Mouse (Mus musculus) mouse embryonic stem cell (cell line): Measurements from ENCODE around the gene Ajm1.

Experiments
- in situ Hi-C, 2 experiments: fragments of 300-500 bp; cut with MboI; formaldehyde crosslinking; loops; 1 replicate in 1 of 2; 3 replicates in 1 of 2; pipeline ENCODE4 v1.14.3; 2019 to 2020; ENCODE audit warnings: low sequenced_read_pairs in 2 of 2, low pct_unique_long_range_greater_than_20kb in 1 of 2, mixed read lengths in 1 of 2; ENCODE audit not compliant: unreplicated experiment in 1 of 2

The Ajm1 gene

GRCm38 (mm10) chr2:25581294-25581864 lies at the start of gene Ajm1:
Gene Ajm1 (minus strand): TSS chr2:25581757.
- in situ Hi-C loops = no loop called here

- in situ Hi-C loops = no loop called here
Observed at GRCm38 (mm10) chr2:25628738-25629137, 47.2 kb upstream of the Ajm1 start.

- in situ Hi-C loops = no loop called here
Observed at GRCm38 (mm10) chr2:25627811-25628210, 46.3 kb upstream of the Ajm1 start, which contains the start of gene Fcna. Gene Fcna (minus strand): TSS chr2:25628030.

GRCm38 (mm10) chr2:25625986-25626385 lies 44.4 kb upstream of the Ajm1 start:
- in situ Hi-C loops = no loop called here

GRCm38 (mm10) chr2:25621229-25622200 lies 40.0 kb upstream of the Ajm1 start, which contains the start of gene Tmem141:
Gene Tmem141 (minus strand): TSS chr2:25622005.
- in situ Hi-C loops = no loop called here

- in situ Hi-C loops = no loop called here
Observed at GRCm38 (mm10) chr2:25620852-25621228, 39.3 kb upstream of the Ajm1 start.

GRCm38 (mm10) chr2:25620386-25620785 lies 38.8 kb upstream of the Ajm1 start:
- in situ Hi-C loops = no loop called here

GRCm38 (mm10) chr2:25617578-25617977 lies 36.0 kb upstream of the Ajm1 start, which contains the start of gene Ccdc183:
Gene Ccdc183 (minus strand): TSS chr2:25617678.
- in situ Hi-C loops = no loop called here

- in situ Hi-C loops = no loop called here
Observed at GRCm38 (mm10) chr2:25616398-25616797, 34.8 kb upstream of the Ajm1 start.

GRCm38 (mm10) chr2:25608671-25609070 lies 27.1 kb upstream of the Ajm1 start:
- in situ Hi-C loops = no loop called here

GRCm38 (mm10) chr2:25607761-25608622 lies 26.4 kb upstream of the Ajm1 start, which contains the start of gene Rabl6:
Gene Rabl6 (minus strand): TSS chr2:25608521.
- in situ Hi-C loops = no loop called here

GRCm38 (mm10) chr2:25602526-25602925 lies 21.0 kb upstream of the Ajm1 start:
- in situ Hi-C loops = no loop called here

GRCm38 (mm10) chr2:25600037-25600436 lies 18.5 kb upstream of the Ajm1 start:
- in situ Hi-C loops = no loop called here

GRCm38 (mm10) chr2:25598749-25599148 lies 17.2 kb upstream of the Ajm1 start:
- in situ Hi-C loops = no loop called here

GRCm38 (mm10) chr2:25596765-25597510 lies 15.4 kb upstream of the Ajm1 start:
- in situ Hi-C loops = no loop called here

GRCm38 (mm10) chr2:25591863-25592262 lies 10.3 kb upstream of the Ajm1 start:
- in situ Hi-C loops = no loop called here

- in situ Hi-C loops = no loop called here
Observed at GRCm38 (mm10) chr2:25588227-25588907, 6.8 kb upstream of the Ajm1 start.
